Mouse (Mus musculus) forebrain, embryonic 15.5 days (tissue): ENCODE data around the gene Zfp131. TPM values are rescaled to one million over a fixed set of nuclear protein-coding genes. Genes with fewer than 3 reads are reported as not detected.
"Not testable (repeated sequence)": the region's sequence is repeated elsewhere in the genome, so short reads cannot be mapped to it uniquely, and the experiment has no call there.

ENCODE experiments used
- ATAC-seq: fragments of 200-750 bp; cut with Nextera tagmentation; replicated peaks from 2 replicates; pipeline ENCODE4 v1.8.0; 2017; ENCODE audit warnings: mild to moderate bottlenecking, moderate TSS enrichment, moderate library complexity
- H3K27ac ChIP-seq: fragments of 300-500 bp; sonication (generic); replicated peaks from 2 replicates; pipeline ENCODE4 v1.5.1; 2015; ENCODE audit warnings: mild to moderate bottlenecking, inconsistent platforms
- H3K27me3 ChIP-seq: fragments of 300-500 bp; sonication (generic); 2 replicates; pipeline ENCODE4 v1.6.1; 2015; ENCODE audit warnings: inconsistent platforms
- H3K36me3 ChIP-seq: fragments of 300-500 bp; sonication (generic); 2 replicates; pipeline ENCODE4 v1.6.1; 2015; ENCODE audit warnings: mild to moderate bottlenecking, inconsistent platforms
- H3K4me1 ChIP-seq: fragments of 300-500 bp; sonication (generic); 2 replicates; pipeline ENCODE4 v1.6.1; 2015; ENCODE audit warnings: inconsistent platforms
- H3K4me2 ChIP-seq: fragments of 300-500 bp; sonication (generic); replicated peaks from 2 replicates; pipeline ENCODE4 v1.6.1; 2015; ENCODE audit warnings: mild to moderate bottlenecking, inconsistent platforms
- H3K4me3 ChIP-seq: fragments of 300-500 bp; sonication (generic); 2 replicates; pipeline ENCODE4 v1.5.1; 2015; ENCODE audit warnings: mild to moderate bottlenecking, inconsistent platforms
- H3K9ac ChIP-seq: fragments of 300-500 bp; sonication (generic); replicated peaks from 2 replicates; pipeline ENCODE4 v1.6.1; 2015; ENCODE audit warnings: mild to moderate bottlenecking, inconsistent platforms
- H3K9me3 ChIP-seq: fragments of 300-500 bp; sonication (generic); 2 replicates; pipeline ENCODE4 v1.6.1; 2016; ENCODE audit warnings: inconsistent platforms
- WGBS: fragments of 180-500 bp; shearing (Covaris S2); methylation state at CpG from one replicate; pipeline ENCODE4 v1.1.7; 2015; ENCODE audit warnings: mixed read lengths; 5-methylcytosine and 5-hydroxymethylcytosine counted together
- polyA plus RNA-seq: library from polyadenylated mRNA; unstranded; fragments of >200 nt; fragmentation: Nextera tagmentation; extraction: Ambion mirVana; gene quantifications from 2 replicates; pipeline ENCODE4 v1.2.1, GENCODE M21; 2015

Zfp131 gene
- polyA plus RNA-seq = 46.7 and 47.7 TPM in 2 replicates

DNA sequence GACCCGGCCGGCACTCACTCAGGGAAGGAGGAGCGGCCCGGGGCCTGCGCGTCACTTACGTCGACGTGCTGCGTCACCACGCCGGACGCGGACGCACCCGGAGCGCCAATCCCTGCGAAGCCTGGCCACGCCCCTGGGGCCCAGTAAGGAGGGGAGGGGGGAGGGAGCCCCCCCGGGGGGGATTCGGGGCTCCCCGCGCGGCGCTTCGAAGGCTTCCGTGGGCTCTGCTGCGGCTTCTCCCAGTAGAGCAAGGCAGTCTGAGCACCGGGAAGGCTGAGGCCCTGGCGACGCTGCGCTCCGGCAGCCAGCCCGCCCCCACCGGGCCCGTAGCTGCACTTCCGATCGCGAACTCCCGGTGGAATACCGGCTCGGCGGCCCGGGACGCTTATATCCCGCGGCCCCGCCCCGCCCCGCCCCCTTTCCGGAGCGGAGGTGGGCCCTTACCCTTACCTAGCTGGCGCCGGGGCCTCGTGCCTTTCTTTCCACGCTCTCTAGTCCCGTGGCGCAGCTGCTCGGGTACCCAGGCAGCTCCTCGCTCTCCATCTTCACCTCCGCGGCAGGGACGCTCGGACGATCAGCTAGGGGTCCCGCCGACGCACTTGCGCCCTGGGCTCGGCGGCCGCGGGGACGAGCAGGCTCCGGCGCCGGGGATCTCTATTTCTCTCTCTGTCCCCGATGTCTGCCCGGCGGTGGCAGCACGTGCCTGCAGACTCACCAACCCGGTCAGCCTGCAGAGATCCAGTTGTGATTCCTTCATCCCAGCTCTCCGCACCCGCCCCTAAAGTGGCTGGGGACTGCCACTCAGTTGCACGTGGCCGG is at the start of gene Zfp131:
Gene Zfp131, minus strand, starts transcription at position 129 of the 819 bp plus-strand sequence.
- peak within 1 kb of the TSS; percentile 56 for H3K4me2 ChIP-seq
- peak within 1 kb of the TSS; percentile 97 for H3K27ac ChIP-seq
- WGBS = under 1% methylated on average over 83 of the region's 86 CpGs
- ATAC-seq = peak; percentile 97
- peaks cover 31% of the 10 kb centered on the region for H3K4me1 ChIP-seq
- no peaks in the 10 kb centered on the region for H3K9me3 ChIP-seq
- peaks cover 17% of the 10 kb centered on the region for H3K36me3 ChIP-seq
- H3K4me3 ChIP-seq = peak within 1 kb of the TSS; percentile 94
- peak within 1 kb of the TSS; percentile 97 for H3K9ac ChIP-seq
- H3K27me3 ChIP-seq = no peaks in the 10 kb centered on the region

DNA sequence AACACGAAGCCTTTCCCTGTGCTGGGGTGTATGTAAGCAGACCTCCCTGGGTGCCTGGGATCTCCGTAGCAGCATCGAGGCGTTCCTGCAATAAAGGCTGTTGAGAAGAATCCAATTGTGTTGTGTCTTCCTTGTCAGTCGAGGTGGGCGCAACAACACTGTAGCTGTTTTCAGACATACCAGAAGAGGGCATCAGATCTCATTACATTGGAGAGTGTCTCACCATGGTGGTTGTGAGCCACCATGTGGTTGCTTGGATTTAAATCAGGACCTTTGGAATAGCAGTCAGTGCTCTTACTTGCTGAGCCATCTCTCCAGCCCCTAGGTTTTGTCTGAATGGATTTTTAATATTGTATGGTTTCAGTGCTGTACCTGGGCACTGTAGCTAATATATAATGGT is 49.3 kb upstream of the Zfp131 start:
- not testable (repeated sequence) for H3K36me3 ChIP-seq, H3K27ac ChIP-seq, H3K4me2 ChIP-seq, H3K4me1 ChIP-seq, H3K9me3 ChIP-seq, H3K27me3 ChIP-seq, H3K9ac ChIP-seq, H3K4me3 ChIP-seq
- 30% methylated on average over 6 of the region's 6 CpGs for WGBS
- ATAC-seq = peak; percentile 42; the same call in 1 of the 2 replicates

DNA sequence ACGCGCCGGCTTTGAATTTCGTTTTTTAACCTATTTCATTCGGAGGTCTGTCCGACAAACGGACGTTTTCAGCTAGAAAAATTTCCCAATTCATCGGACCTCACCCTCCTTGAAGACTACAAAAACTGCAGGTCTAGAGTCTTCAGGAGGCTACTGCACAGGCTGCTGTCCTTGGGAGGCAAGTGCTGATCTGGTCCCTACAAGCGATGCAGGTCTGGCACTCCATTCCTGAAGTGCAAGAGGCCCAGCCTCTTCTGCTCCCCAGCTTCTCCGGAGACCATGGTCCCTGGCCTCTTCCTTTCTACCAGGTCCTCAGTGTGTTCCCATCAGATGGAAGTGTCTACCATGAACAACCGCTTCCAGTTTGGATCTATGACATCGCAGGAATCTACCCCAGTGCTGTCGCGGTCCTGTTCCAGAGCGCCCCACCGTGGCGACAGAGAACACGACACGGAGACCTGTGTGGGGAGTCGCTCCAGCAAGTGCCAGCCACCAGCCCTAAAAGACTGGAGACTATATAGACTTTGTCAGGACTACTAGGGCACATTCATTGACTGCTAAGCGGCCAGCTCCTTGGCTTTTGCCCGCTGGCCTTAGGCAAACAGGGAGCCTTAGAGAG is 47.1 kb upstream of the Zfp131 start:
- H3K9me3 ChIP-seq, H3K36me3 ChIP-seq, H3K27me3 ChIP-seq, H3K4me1 ChIP-seq, H3K9ac ChIP-seq, H3K27ac ChIP-seq: not testable (repeated sequence)
- 0 out of 2 replicates have a peak overlapping the region, but pooled peaks have one; percentile 6 for H3K4me3 ChIP-seq
- peak; percentile 11; the same call in 1 of the 2 replicates for ATAC-seq
- WGBS = 9% methylated on average over 14 of the region's 23 CpGs
- peak overlapping the region; percentile 14 for H3K4me2 ChIP-seq

DNA sequence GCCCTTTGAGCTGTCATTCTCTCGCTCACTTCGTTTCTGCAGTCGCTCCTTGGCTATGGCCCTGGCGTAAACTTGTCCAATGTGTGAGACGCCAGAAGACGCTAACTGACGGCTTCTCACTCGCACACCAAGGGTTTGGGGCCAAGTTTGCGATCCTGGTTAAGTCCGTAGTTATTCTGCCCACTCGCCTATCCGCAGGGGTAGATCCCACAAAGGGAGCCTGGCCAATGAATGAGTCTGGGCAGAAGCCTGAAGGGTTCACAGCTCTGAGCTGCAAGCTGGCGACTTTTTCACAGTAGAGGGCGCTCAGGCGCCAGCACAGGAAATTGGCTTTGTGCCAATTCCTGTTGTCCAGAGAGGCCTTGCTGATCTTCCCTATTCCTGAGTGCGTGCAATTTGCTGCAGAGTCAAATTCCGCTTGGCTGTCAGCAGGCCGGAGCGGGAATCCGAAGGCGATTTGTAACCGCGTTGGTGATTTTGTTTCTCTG is 45.7 kb upstream of the Zfp131 start:
- H3K9ac ChIP-seq = not testable (repeated sequence)
- peak; percentile 78 for ATAC-seq
- 9% methylated on average over 23 of the region's 23 CpGs for WGBS

DNA sequence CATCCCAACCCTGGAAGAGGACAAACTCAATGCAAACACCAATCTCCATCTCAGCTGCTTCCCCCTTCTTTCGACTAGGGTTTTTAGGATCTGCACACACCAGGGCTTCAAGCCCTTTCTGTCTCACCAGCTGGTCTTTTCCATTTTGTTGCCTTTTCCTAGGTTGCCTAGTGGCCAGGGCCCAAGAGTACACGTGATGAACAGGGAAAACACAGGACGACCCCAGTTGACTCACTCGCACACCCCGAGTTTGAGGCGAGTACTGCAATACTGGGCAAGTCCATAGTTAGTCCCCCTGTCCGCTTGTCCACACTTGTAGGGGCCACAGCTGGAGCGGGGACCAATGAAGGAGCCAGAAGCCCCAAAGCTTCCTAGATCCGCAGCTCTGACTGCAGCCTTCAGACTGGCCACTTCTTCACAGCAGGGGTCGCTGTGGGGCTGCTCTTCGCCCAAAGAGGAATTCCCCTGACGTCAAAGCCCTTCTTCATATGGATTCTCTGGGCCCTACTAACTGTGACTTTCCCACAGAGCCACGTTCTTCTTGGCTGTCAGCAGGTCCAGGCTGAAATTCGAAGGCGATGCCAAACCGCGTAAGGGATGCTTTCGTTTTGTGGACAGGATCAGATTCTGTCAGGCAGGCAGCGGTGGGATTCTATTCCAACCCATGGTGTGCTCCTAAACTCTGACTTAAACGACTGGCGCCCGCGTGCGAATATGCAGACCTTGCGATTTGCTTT is 44.8 kb upstream of the Zfp131 start, which contains the start of gene D13Ertd608e:
Gene D13Ertd608e, plus strand, starts transcription at position 687 of the 737 bp plus-strand sequence.
- H3K36me3 ChIP-seq, H3K9me3 ChIP-seq, H3K9ac ChIP-seq, H3K4me1 ChIP-seq, H3K27ac ChIP-seq, H3K27me3 ChIP-seq: not testable (repeated sequence)
- Histone ChIP-seq H3K4me2 (peak within 1 kb of the TSS; percentile 39), H3K4me3 (peak within 1 kb of the TSS; percentile 34)
- 20% methylated on average over 19 of the region's 25 CpGs for WGBS
- peak; percentile 63 for ATAC-seq

More for the DNA sequence above, 45.7 kb upstream of the Zfp131 start:
- H3K4me1 ChIP-seq, H3K9me3 ChIP-seq, H3K27me3 ChIP-seq, H3K36me3 ChIP-seq, H3K27ac ChIP-seq: not testable (repeated sequence)
- peak overlapping the region; percentile 34 for H3K4me3 ChIP-seq
- H3K4me2 ChIP-seq = peak overlapping the region; percentile 39

DNA sequence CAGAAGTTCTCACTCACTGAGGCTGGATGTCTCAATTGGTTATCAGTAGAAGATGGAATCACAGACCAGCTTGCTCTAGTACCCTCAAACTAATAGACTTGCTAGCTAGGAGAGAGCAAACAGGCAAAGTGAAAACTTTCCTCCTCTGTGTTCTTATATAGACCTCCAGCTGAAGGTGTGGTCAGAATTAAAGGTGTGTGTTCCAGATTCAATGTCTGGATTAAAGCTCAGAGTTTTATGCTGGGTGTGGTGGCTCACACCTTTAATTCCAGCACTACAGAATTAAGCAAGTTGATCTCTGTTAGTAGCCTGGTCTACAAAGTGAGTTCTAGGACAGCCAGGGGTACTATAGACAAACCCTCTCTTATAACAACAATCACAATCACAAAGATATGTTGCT is 39.4 kb upstream of the Zfp131 start, which contains the start of gene AF067063:
Gene AF067063, minus strand, starts transcription at position 101 of the 400 bp plus-strand sequence.
- H3K4me3 ChIP-seq, H3K4me1 ChIP-seq, H3K27ac ChIP-seq, H3K9me3 ChIP-seq, H3K4me2 ChIP-seq, ATAC-seq, H3K27me3 ChIP-seq, H3K36me3 ChIP-seq, H3K9ac ChIP-seq: not testable (repeated sequence)

DNA sequence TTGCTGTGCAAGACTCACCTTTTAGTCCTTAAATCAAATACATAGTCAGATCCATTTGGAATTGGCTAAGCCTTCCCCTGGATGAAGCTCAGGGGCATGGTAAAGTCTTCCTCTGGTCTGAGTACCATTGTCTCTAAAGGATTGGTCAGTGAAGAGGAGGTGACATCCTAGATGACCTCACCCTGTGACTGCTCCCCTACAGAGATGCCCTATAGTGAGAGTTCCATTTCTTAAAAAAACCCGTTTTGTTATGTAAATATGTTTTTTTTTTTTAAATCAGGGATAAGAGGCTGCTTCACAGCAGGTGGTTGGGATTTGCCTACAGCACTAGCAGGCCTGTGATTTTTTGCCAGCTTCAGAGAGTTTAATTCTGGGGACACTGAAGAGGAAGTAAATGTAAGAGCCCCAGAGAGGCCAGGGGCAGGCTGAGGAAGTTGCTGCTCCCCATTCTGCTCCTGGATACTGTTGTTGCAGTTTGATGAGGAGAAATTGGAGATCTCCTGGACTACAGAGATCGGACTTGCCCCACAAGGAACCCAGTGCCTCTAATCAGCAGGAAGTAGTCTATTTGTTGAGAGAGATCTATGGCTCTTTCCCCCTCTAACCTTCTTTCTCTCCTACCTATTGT is 27.0 kb upstream of the Zfp131 start:
- no peaks in the 10 kb centered on the region for H3K4me1 ChIP-seq
- no peaks in the 10 kb centered on the region for H3K9me3 ChIP-seq
- no peak overlapping the region for H3K9ac ChIP-seq
- WGBS = 8% methylated on average over 2 of the region's 2 CpGs
- no peak for ATAC-seq
- H3K4me3 ChIP-seq = no peak overlapping the region
- no peaks in the 10 kb centered on the region for H3K36me3 ChIP-seq
- no peak overlapping the region for H3K27ac ChIP-seq
- no peaks in the 10 kb centered on the region for H3K27me3 ChIP-seq
- no peak overlapping the region for H3K4me2 ChIP-seq

DNA sequence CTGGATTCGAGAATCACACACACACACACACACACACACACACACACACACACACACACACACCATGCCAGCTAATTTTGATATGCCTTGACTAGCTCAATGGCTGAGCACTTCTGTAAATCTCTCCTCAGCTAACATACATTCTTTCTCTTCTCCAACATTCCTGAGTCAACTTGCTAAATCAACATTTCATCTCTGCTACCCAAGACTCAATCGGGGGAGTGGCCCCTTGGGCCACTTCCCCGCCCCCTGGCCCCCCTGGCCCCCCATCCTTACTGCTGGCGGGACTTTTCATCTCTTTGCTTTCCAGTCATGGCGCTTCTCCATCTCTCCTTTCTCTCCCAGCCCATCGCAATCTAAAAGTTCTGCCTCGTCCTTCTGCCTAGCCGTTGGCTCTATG is 26.1 kb upstream of the Zfp131 start:
- ATAC-seq = no peak
- no peaks in the 10 kb centered on the region for H3K27me3 ChIP-seq
- H3K4me1 ChIP-seq = no peaks in the 10 kb centered on the region
- no peak overlapping the region for H3K9ac ChIP-seq
- H3K36me3 ChIP-seq = no peaks in the 10 kb centered on the region
- H3K27ac ChIP-seq = no peak overlapping the region
- H3K9me3 ChIP-seq = no peaks in the 10 kb centered on the region
- 59% methylated on average over 8 of the region's 8 CpGs for WGBS
- H3K4me2 ChIP-seq = no peak overlapping the region
- no peak overlapping the region for H3K4me3 ChIP-seq

DNA sequence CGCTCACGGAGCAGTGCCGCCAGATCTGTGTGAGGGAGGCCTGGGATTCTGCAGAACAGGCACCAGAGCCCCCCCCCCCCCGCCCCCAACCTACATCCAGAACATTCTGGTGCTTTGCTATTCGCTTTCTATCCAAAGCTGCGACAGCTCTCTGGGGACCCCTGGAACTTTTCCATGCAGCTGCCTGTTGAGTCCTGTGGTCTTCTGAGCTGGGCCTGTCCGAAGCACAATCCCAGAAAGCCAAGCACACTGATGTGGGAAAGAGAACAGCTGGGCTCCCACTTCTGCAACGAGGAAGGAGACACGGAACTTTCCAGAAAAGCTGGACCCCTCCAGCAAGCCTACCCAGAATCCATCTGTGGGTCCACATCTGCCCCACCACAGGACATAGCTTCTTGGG is 19.3 kb upstream of the Zfp131 start:
- Histone ChIP-seq H3K4me1 (no peaks in the 10 kb centered on the region), H3K36me3 (no peaks in the 10 kb centered on the region), H3K4me3 (no peak overlapping the region), H3K27ac (no peak overlapping the region), H3K9ac (no peak overlapping the region), H3K4me2 (no peak overlapping the region), H3K27me3 (no peaks in the 10 kb centered on the region), H3K9me3 (no peaks in the 10 kb centered on the region)
- 86% methylated on average over 9 of the region's 9 CpGs for WGBS
- no peak for ATAC-seq

DNA sequence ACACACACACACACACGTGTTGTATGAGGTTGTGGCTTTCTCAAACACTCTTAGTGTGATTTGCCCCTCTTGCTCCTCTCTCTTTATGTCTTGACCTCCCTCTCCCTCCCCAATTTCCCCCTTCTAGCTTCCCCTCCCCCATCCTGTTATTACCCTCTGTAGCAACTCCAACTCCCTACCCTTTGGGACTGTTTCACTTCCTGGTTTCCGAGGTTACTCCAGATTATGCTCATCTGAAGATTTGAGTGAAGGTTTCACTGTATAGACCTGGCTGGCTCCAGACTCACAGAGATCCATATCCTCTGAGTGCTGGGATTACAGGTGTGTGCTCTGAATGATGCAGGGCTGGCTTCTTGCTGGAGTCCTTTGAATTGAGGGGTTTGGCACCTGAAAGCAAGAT is 18.2 kb upstream of the Zfp131 start:
- Histone ChIP-seq H3K4me2 (no peak overlapping the region), H3K27ac (no peak overlapping the region), H3K36me3 (no peaks in the 10 kb centered on the region), H3K9ac (no peak overlapping the region), H3K9me3 (no peaks in the 10 kb centered on the region), H3K4me1 (no peaks in the 10 kb centered on the region), H3K4me3 (no peak overlapping the region), H3K27me3 (no peaks in the 10 kb centered on the region)
- 87% methylated on average over 2 of the region's 2 CpGs for WGBS
- no peak for ATAC-seq

DNA sequence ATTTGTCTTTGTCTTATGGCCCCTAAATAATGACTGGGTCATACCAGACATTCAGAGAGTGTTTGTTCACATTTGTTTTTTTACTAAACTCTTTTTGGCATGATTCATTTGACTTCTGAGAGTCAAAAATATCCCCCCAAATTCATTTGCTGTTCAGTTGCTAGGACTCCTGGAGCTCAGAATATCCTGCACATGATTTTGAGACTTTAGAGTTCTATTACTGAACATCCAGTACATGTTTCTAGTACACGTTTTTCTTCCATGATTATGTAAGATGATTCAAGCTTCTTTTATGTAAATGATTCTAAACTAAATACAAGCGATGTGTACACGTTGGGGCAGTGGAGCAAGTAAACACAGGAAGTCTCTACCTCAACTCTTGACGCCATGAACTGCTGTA is 7.0 kb upstream of the Zfp131 start:
- WGBS = 79% methylated on average over 4 of the region's 4 CpGs
- no peaks in the 10 kb centered on the region for H3K9me3 ChIP-seq
- ATAC-seq = no peak
- H3K27me3 ChIP-seq = no peaks in the 10 kb centered on the region
- no peak overlapping the region for H3K4me2 ChIP-seq
- no peaks in the 10 kb centered on the region for H3K4me1 ChIP-seq
- no peaks in the 10 kb centered on the region for H3K36me3 ChIP-seq
- H3K4me3 ChIP-seq = no peak overlapping the region
- H3K27ac ChIP-seq = no peak overlapping the region
- H3K9ac ChIP-seq = no peak overlapping the region
